Mouse (Mus musculus): ENCODE results near the gene Rpl36al. TPM values are rescaled to one million over a fixed set of nuclear protein-coding genes. Genes with fewer than 3 reads are reported as not detected.
"Not testable (repeated sequence)": the region's sequence is repeated elsewhere in the genome, so short reads cannot be mapped to it uniquely, and the experiment has no call there.

The Rpl36al gene
- polyA plus RNA-seq, 1 experiment from 2014 or later = 974 TPM

DNA sequence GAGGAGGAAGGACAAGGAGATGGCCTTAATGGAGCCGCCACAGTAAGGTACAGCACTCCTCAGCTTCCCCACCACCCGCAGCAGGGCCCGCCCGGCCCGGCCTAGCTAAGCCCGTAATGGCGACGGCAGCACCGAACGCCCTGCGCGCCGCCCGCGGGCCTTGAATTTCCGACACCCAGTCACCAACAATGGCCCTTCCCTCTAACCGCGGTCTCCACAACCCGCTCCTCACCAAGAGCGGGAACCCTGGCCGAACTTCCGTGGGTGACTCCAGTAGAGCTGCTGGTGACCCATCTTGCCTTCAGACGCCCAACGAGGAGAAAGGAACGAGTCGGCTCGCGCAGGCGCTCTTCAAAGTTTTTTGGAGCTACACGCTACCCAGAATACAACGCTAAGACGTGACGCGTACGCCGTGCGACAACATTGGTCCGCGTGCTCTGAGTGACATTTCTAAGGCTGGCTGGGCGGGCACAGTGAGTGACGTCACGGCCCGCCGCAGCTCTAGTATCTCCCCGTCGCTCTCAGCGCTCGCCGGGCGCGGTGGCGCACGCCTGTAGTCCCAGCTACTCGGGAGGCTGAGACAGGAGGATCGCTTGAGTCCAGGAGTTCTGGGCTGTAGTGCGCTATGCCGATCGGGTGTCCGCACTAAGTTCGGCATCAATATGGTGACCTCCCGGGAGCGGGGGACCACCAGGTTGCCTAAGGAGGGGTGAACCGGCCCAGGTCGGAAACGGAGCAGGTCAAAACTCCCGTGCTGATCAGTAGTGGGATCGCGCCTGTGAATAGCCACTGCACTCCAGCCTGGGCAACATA, 24.9 kb downstream of the Rpl36al start, which contains the start of gene Rps29:
TSS of gene Rps29 (minus strand) at position 422 of the 813 bp plus-strand sequence.
- DNase-seq (ENCODE audit: low spot score) = peak; percentile 98
- ATAC-seq (ENCODE audit: low FRiP score, low TSS enrichment) = peak; percentile 99
- not testable (repeated sequence) for H3K4me1 ChIP-seq (replicated peaks; ENCODE audit: control insufficient read depth, insufficient read depth); H3K27me3 ChIP-seq (ENCODE audit: control insufficient read depth, insufficient read depth, low read length); H3K9me3 ChIP-seq (ENCODE audit: control insufficient read depth, low read length); H3K36me3 ChIP-seq (ENCODE audit: control insufficient read depth, insufficient read depth, low read length)
- WGBS = under 1% methylated on average over 55 of the region's 68 CpGs
- H3K4me2 ChIP-seq (replicated peaks; ENCODE audit: low read depth) = peak within 1 kb of the TSS; percentile 40
- peak within 1 kb of the TSS; percentile 67 for H3K4me3 ChIP-seq (ENCODE audit: low read depth, low read length)
- TF ChIP-seq EP300 (optimal IDR thresholded peaks at IDR 0.05) = peak; percentile 71
- peak within 1 kb of the TSS; percentile 96 for H3K27ac ChIP-seq (replicated peaks)
- H3K9ac ChIP-seq (ENCODE audit: low read length) = peak within 1 kb of the TSS; percentile 80

- no peak for ATAC-seq (ENCODE audit: low FRiP score, low TSS enrichment)
- no peaks in the 10 kb centered on the region for H3K36me3 ChIP-seq (ENCODE audit: control insufficient read depth, insufficient read depth, low read length)
- TF ChIP-seq EP300 (optimal IDR thresholded peaks at IDR 0.05) (no peak), CTCF (IDR thresholded peaks at IDR 0.05; ENCODE audit: low read depth) (no peak)
- H3K27me3 ChIP-seq (ENCODE audit: control insufficient read depth, insufficient read depth, low read length) = no peaks in the 10 kb centered on the region
- no peaks in the 10 kb centered on the region for H3K9me3 ChIP-seq (ENCODE audit: control insufficient read depth, low read length)
- H3K27ac ChIP-seq (replicated peaks) = peak overlapping the region; percentile 96
- peaks cover 2% of the 10 kb centered on the region; the same call in 1 of the 2 replicates for H3K4me1 ChIP-seq (replicated peaks; ENCODE audit: control insufficient read depth, insufficient read depth)
- H3K9ac ChIP-seq (ENCODE audit: low read length) = peak overlapping the region; percentile 80
- WGBS = under 1% methylated on average over 19 of the region's 19 CpGs
- H3K4me3 ChIP-seq (ENCODE audit: low read depth, low read length) = peak overlapping the region; percentile 67
- no peak for DNase-seq (ENCODE audit: low spot score)
- peak overlapping the region; percentile 40 for H3K4me2 ChIP-seq (replicated peaks; ENCODE audit: low read depth)
Measured at GRCm38 (mm10) chr12:69158366-69158764, 25.5 kb downstream of the Rpl36al start.

GRCm38 (mm10) chr12:69157107-69157506, 26.8 kb downstream of the Rpl36al start:
- H3K9ac ChIP-seq (ENCODE audit: low read length) = no peak overlapping the region
- WGBS = 88% methylated on average over 2 of the region's 2 CpGs
- DNase-seq (ENCODE audit: low spot score) (no peak), ATAC-seq (ENCODE audit: low FRiP score, low TSS enrichment) (no peak)
- H3K27ac ChIP-seq (replicated peaks) = no peak overlapping the region
- no peak overlapping the region for H3K4me3 ChIP-seq (ENCODE audit: low read depth, low read length)
- H3K27me3 ChIP-seq (ENCODE audit: control insufficient read depth, insufficient read depth, low read length) = no peaks in the 10 kb centered on the region
- no peak overlapping the region for H3K4me2 ChIP-seq (replicated peaks; ENCODE audit: low read depth)
- H3K36me3 ChIP-seq (ENCODE audit: control insufficient read depth, insufficient read depth, low read length) = no peaks in the 10 kb centered on the region
- no peaks in the 10 kb centered on the region for H3K9me3 ChIP-seq (ENCODE audit: control insufficient read depth, low read length)
- TF ChIP-seq CTCF (IDR thresholded peaks at IDR 0.05; ENCODE audit: low read depth) (no peak), EP300 (optimal IDR thresholded peaks at IDR 0.05) (no peak)
- peaks cover 2% of the 10 kb centered on the region; the same call in 1 of the 2 replicates for H3K4me1 ChIP-seq (replicated peaks; ENCODE audit: control insufficient read depth, insufficient read depth)

DNA sequence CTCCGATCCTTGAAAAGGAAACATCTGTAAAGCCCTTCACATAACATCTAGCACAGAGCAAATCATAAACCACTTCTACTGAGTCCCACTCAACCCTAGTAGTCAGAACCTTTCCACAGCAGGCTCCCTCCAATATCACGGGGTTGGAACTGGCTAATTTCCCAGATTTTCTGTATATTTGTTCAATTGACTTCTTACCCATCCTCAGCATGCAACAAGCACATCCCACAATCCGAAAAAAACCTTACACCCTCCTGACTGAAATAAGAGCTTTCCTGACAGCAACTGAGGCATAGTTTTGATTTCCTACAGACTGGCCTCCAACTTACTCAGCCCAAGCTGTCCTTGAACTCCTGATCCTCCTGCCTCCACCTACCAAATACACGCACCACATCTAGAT, 27.4 kb downstream of the Rpl36al start:
- Histone ChIP-seq H3K4me3 (ENCODE audit: low read depth, low read length) (no peak overlapping the region), H3K9ac (ENCODE audit: low read length) (no peak overlapping the region), H3K9me3 (ENCODE audit: control insufficient read depth, low read length) (no peaks in the 10 kb centered on the region), H3K4me2 (replicated peaks; ENCODE audit: low read depth) (no peak overlapping the region), H3K4me1 (replicated peaks; ENCODE audit: control insufficient read depth, insufficient read depth) (peaks cover 2% of the 10 kb centered on the region; the same call in 1 of the 2 replicates), H3K36me3 (ENCODE audit: control insufficient read depth, insufficient read depth, low read length) (no peaks in the 10 kb centered on the region), H3K27ac (replicated peaks) (no peak overlapping the region), H3K27me3 (ENCODE audit: control insufficient read depth, insufficient read depth, low read length) (no peaks in the 10 kb centered on the region)
- ATAC-seq (ENCODE audit: low FRiP score, low TSS enrichment) (no peak), DNase-seq (ENCODE audit: low spot score) (no peak)
- 64% methylated on average over 4 of the region's 4 CpGs for WGBS
- TF ChIP-seq EP300 (optimal IDR thresholded peaks at IDR 0.05) (no peak), CTCF (IDR thresholded peaks at IDR 0.05; ENCODE audit: low read depth) (no peak)

DNA sequence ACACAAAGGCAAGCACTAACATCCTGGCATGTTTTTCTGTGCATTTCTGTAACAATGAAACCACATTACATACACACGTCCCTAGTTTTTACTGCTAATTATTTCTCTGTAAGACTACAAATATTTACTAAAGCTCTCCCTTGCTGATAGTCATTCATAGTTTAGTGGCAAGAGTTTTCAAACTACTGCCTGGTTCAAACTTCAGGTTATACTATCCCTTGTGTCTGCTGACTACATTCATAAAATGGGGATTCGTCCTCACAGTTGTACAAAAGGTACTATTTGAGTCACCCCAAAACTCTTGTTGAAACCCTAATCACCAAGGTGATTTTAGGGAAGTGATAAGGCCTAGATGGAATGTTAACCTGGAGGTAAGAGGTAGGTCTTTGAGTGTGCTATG, 28.0 kb downstream of the Rpl36al start:
- DNase-seq (ENCODE audit: low spot score) = no peak
- Histone ChIP-seq H3K27me3 (ENCODE audit: control insufficient read depth, insufficient read depth, low read length) (no peaks in the 10 kb centered on the region), H3K9ac (ENCODE audit: low read length) (no peak overlapping the region), H3K4me2 (replicated peaks; ENCODE audit: low read depth) (no peak overlapping the region), H3K36me3 (ENCODE audit: control insufficient read depth, insufficient read depth, low read length) (no peaks in the 10 kb centered on the region), H3K4me3 (ENCODE audit: low read depth, low read length) (no peak overlapping the region), H3K9me3 (ENCODE audit: control insufficient read depth, low read length) (no peaks in the 10 kb centered on the region), H3K4me1 (replicated peaks; ENCODE audit: control insufficient read depth, insufficient read depth) (peaks cover 2% of the 10 kb centered on the region; the same call in 1 of the 2 replicates), H3K27ac (replicated peaks) (no peak overlapping the region)
- WGBS = 66% methylated on average over 2 of the region's 2 CpGs
- TF ChIP-seq CTCF (IDR thresholded peaks at IDR 0.05; ENCODE audit: low read depth) (no peak), EP300 (optimal IDR thresholded peaks at IDR 0.05) (no peak)
- ATAC-seq (ENCODE audit: low FRiP score, low TSS enrichment) = no peak

- no peaks in the 10 kb centered on the region for H3K4me1 ChIP-seq (replicated peaks; ENCODE audit: control insufficient read depth, insufficient read depth)
- no peak for DNase-seq (ENCODE audit: low spot score)
- ATAC-seq (ENCODE audit: low FRiP score, low TSS enrichment) = no peak
- no peaks in the 10 kb centered on the region for H3K27me3 ChIP-seq (ENCODE audit: control insufficient read depth, insufficient read depth, low read length)
- no peaks in the 10 kb centered on the region for H3K36me3 ChIP-seq (ENCODE audit: control insufficient read depth, insufficient read depth, low read length)
- no peak overlapping the region for H3K4me2 ChIP-seq (replicated peaks; ENCODE audit: low read depth)
- 50% methylated on average over 13 of the region's 13 CpGs for WGBS
- H3K9ac ChIP-seq (ENCODE audit: low read length) = no peak overlapping the region
- no peaks in the 10 kb centered on the region for H3K9me3 ChIP-seq (ENCODE audit: control insufficient read depth, low read length)
- TF ChIP-seq CTCF (IDR thresholded peaks at IDR 0.05; ENCODE audit: low read depth) (no peak), EP300 (optimal IDR thresholded peaks at IDR 0.05) (no peak)
- no peak overlapping the region for H3K4me3 ChIP-seq (ENCODE audit: low read depth, low read length)
- no peak overlapping the region for H3K27ac ChIP-seq (replicated peaks)
Measured at GRCm38 (mm10) chr12:69150049-69150448, 33.8 kb downstream of the Rpl36al start.

Measured in stomach, postnatal 0 days (tissue).